Mouse (Mus musculus): ENCODE results near the gene Fcer1g. TPM values are rescaled to one million over a fixed set of nuclear protein-coding genes. Genes with fewer than 3 reads are reported as not detected.
A peak's percentile ranks its signal among the peaks of the same experiment; 100 is the strongest.

Fcer1g gene
- total and polyA plus RNA-seq, 2 experiments from 2014 or later = 24.6 to 60.5 TPM

DNA sequence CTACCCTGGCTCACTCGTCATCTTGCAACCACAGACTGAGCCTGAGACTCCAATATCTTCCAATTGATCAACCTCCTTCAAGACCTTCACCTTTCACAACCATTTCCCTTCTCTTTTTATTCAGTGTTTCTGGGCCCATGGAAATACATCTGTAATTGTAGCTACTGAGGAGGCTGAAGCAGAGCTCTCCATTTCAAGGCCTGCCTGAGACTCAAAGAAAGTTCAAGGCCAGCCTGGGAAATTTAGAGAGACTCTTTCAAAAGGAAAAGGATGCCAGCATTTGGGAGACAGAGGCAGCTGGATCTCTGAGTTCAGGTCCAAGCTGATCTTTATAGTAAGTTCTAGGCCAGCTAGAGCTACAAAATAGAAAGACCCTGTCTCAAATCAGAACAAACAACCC lies 6.3 kb downstream of the Fcer1g start:
- ATAC-seq (ENCODE audit: insufficient read depth, low read depth) = no peak

DNA sequence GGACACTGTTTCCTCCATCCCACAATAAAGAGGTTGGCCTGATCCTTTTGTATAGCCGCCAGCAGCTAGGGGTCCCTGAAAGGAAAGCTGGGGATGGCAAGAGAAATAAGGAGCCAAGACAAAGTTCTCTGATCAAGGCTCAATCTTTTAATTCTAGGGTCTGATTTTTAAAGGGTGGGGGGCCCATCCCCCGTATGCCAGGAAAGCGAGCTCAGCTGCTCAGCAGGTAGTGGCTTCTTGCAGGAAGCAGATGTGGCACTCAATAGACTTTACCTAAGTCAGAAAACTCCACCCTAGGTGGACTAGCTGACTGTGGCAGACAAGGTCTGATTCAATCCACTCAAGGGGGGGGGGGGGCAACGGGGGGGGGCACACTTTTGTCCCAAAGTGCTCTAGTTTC lies 7.4 kb downstream of the Fcer1g start:
- Histone ChIP-seq H3K36me3 (replicated peaks; ENCODE audit: control insufficient read depth, insufficient read depth, low read length) (no peaks in the 10 kb centered on the region), H3K27ac (ENCODE audit: low read depth) (no peak overlapping the region), H3K4me2 (ENCODE audit: low read depth, low read length) (no peak overlapping the region), H3K9ac (replicated peaks; ENCODE audit: low read depth, low read length) (no peak overlapping the region), H3K4me3 (ENCODE audit: low read depth, low read length) (no peak overlapping the region), H3K4me1 (ENCODE audit: control insufficient read depth, insufficient read depth) (no peaks in the 10 kb centered on the region), H3K27me3 (ENCODE audit: control insufficient read depth, insufficient read depth, low read length) (no peaks in the 10 kb centered on the region), H3K9me3 (replicated peaks; ENCODE audit: control insufficient read depth, low read length) (no peaks in the 10 kb centered on the region)
- ATAC-seq (ENCODE audit: insufficient read depth, low read depth) (no peak), DNase-seq (ENCODE audit: low spot score) (no peak)
- 56% methylated on average over 4 of the region's 4 CpGs for WGBS
- TF ChIP-seq EP300 (IDR thresholded peaks at IDR 0.05; ENCODE audit: low read depth) (no peak), CTCF (IDR thresholded peaks at IDR 0.05; ENCODE audit: low read depth) (no peak)

More for the DNA sequence above, 6.3 kb downstream of the Fcer1g start:
- no peak for TF ChIP-seq EP300 (IDR thresholded peaks at IDR 0.05; ENCODE audit: low read depth)
- no peak for TF ChIP-seq CTCF (IDR thresholded peaks at IDR 0.05; ENCODE audit: low read depth)
- Histone ChIP-seq H3K4me3 (ENCODE audit: low read depth, low read length) (no peak overlapping the region), H3K9me3 (replicated peaks; ENCODE audit: control insufficient read depth, low read length) (no peaks in the 10 kb centered on the region), H3K27ac (ENCODE audit: low read depth) (no peak overlapping the region), H3K36me3 (replicated peaks; ENCODE audit: control insufficient read depth, insufficient read depth, low read length) (no peaks in the 10 kb centered on the region), H3K4me2 (ENCODE audit: low read depth, low read length) (no peak overlapping the region), H3K9ac (replicated peaks; ENCODE audit: low read depth, low read length) (no peak overlapping the region), H3K4me1 (ENCODE audit: control insufficient read depth, insufficient read depth) (no peaks in the 10 kb centered on the region), H3K27me3 (ENCODE audit: control insufficient read depth, insufficient read depth, low read length) (no peaks in the 10 kb centered on the region)
- no peak for DNase-seq (ENCODE audit: low spot score)
- WGBS = 79% methylated on average over 1 of the region's 1 CpGs

DNA sequence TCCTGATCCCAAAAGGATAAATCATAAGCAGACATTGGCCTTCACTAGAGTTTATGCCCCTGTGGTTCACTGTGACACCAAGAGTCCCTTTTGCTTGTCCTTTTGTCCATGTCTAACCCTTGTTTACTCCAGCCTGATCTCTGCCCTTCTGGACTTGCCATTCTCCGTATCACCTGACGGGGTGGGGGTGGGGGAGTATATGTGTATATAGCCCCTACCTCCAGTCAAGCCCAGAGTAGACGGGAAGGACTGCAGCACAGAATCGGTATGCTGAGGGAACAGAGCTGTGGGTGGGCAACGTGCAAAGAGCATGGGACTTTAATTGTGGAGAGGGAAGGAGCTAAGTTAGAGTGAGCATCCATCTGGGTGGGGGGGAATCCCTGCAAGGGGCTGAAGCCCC lies 9.3 kb downstream of the Fcer1g start, which contains the start of gene Apoa2:
Gene Apoa2 (plus strand): TSS at position 198 of the 400 bp plus-strand sequence.
- H3K9ac ChIP-seq (replicated peaks; ENCODE audit: low read depth, low read length) = no peak within 1 kb of the TSS
- WGBS = 85% methylated on average over 5 of the region's 5 CpGs
- H3K4me2 ChIP-seq (ENCODE audit: low read depth, low read length) = no peak within 1 kb of the TSS
- no peak within 1 kb of the TSS for H3K27ac ChIP-seq (ENCODE audit: low read depth)
- peaks cover 8% of the 10 kb centered on the region for H3K4me1 ChIP-seq (ENCODE audit: control insufficient read depth, insufficient read depth)
- peaks cover 7% of the 10 kb centered on the region for H3K36me3 ChIP-seq (replicated peaks; ENCODE audit: control insufficient read depth, insufficient read depth, low read length)
- ATAC-seq (ENCODE audit: insufficient read depth, low read depth) (no peak), DNase-seq (ENCODE audit: low spot score) (no peak)
- no peaks in the 10 kb centered on the region for H3K27me3 ChIP-seq (ENCODE audit: control insufficient read depth, insufficient read depth, low read length)
- H3K4me3 ChIP-seq (ENCODE audit: low read depth, low read length) = no peak within 1 kb of the TSS
- no peaks in the 10 kb centered on the region for H3K9me3 ChIP-seq (replicated peaks; ENCODE audit: control insufficient read depth, low read length)
- TF ChIP-seq CTCF (IDR thresholded peaks at IDR 0.05; ENCODE audit: low read depth) (no peak), EP300 (IDR thresholded peaks at IDR 0.05; ENCODE audit: low read depth) (no peak)

DNA sequence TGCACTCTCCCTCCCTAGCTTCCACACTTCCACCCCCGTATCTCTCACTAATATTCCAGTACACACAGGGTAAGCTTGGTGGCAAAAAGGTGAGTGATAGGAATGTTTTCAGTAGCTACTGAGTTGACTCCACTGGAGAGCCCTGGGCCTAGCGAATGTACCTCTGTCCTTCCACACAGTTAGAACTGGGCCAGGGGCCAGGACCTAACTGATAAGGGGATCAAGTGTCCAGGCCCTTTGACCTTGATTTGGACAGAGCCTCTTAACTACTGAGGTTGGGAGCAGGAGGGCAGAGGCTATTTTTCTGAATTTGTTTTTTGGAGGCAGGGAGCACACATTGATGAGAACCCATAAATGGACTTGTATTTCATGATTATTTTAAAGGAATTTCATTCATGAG lies 10.4 kb downstream of the Fcer1g start:
- DNase-seq (ENCODE audit: low spot score) = no peak
- no peak overlapping the region for H3K27ac ChIP-seq (ENCODE audit: low read depth)
- no peak for ATAC-seq (ENCODE audit: insufficient read depth, low read depth)

DNA sequence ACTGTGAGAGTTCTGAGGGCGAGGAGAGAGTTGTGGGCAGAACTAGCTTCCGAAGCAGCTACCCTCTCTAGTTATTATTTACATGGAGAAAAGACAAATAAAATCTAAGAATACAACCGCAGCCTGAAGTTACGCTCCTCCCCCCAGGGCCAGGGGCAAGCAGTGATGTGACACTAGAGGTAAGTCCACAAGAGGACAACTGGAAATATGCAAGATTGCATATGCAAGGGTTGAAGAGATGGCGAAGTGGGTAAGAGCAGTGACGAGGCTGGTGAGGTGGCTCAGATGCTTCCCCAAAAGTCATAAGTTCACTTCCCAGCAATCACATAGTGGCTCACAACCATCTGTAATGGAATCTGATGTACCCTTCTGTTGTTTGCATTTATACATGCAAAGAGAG lies 11.0 kb downstream of the Fcer1g start:
- Histone ChIP-seq H3K9ac (replicated peaks; ENCODE audit: low read depth, low read length) (0 out of 2 replicates have a peak overlapping the region, but pooled peaks have one; percentile 41), H3K27ac (ENCODE audit: low read depth) (peak overlapping the region; percentile 94), H3K4me3 (ENCODE audit: low read depth, low read length) (peak overlapping the region; percentile 66), H3K36me3 (replicated peaks; ENCODE audit: control insufficient read depth, insufficient read depth, low read length) (peaks cover 24% of the 10 kb centered on the region), H3K4me2 (ENCODE audit: low read depth, low read length) (peak overlapping the region; percentile 44), H3K4me1 (ENCODE audit: control insufficient read depth, insufficient read depth) (peaks cover 8% of the 10 kb centered on the region), H3K9me3 (replicated peaks; ENCODE audit: control insufficient read depth, low read length) (no peaks in the 10 kb centered on the region), H3K27me3 (ENCODE audit: control insufficient read depth, insufficient read depth, low read length) (no peaks in the 10 kb centered on the region)
- 83% methylated on average over 6 of the region's 6 CpGs for WGBS
- no peak for DNase-seq (ENCODE audit: low spot score)
- TF ChIP-seq EP300 (IDR thresholded peaks at IDR 0.05; ENCODE audit: low read depth) = no peak
- TF ChIP-seq CTCF (IDR thresholded peaks at IDR 0.05; ENCODE audit: low read depth) = no peak
- ATAC-seq (ENCODE audit: insufficient read depth, low read depth) = no peak

More for the DNA sequence above, 10.4 kb downstream of the Fcer1g start:
- Histone ChIP-seq H3K9ac (replicated peaks; ENCODE audit: low read depth, low read length) (no peak overlapping the region), H3K4me2 (ENCODE audit: low read depth, low read length) (no peak overlapping the region), H3K27me3 (ENCODE audit: control insufficient read depth, insufficient read depth, low read length) (no peaks in the 10 kb centered on the region), H3K36me3 (replicated peaks; ENCODE audit: control insufficient read depth, insufficient read depth, low read length) (peaks cover 17% of the 10 kb centered on the region), H3K9me3 (replicated peaks; ENCODE audit: control insufficient read depth, low read length) (no peaks in the 10 kb centered on the region), H3K4me3 (ENCODE audit: low read depth, low read length) (no peak overlapping the region), H3K4me1 (ENCODE audit: control insufficient read depth, insufficient read depth) (peaks cover 8% of the 10 kb centered on the region)
- TF ChIP-seq EP300 (IDR thresholded peaks at IDR 0.05; ENCODE audit: low read depth) = no peak
- TF ChIP-seq CTCF (IDR thresholded peaks at IDR 0.05; ENCODE audit: low read depth) = no peak
- WGBS = 52% methylated on average over 2 of the region's 2 CpGs
